Mouse (Mus musculus) monocyte, adult 5-6 weeks (primary cell): ENCODE results near the gene Itga2. TPM values are rescaled to one million over a fixed set of nuclear protein-coding genes. Genes with fewer than 3 reads are reported as not detected.

ENCODE experiments used
- ATAC-seq: fragments of 153-309, 156-312 bp; replicated peaks from 2 replicates; pipeline ENCODE4 v1.8.0; 2017; ENCODE audit warnings: mild to moderate bottlenecking; ENCODE audit not compliant: low TSS enrichment, insufficient number of reproducible peaks, severe bottlenecking, poor library complexity, low FRiP score
- total RNA-seq: library from RNA; stranded (forward); fragments of 200-1000, 200-491, 200-594 nt; gene quantifications from 3 replicates; pipeline ENCODE4 v1.2.3, GENCODE M21; 2017

Gene Itga2
- total RNA-seq: 29.4 to 103 TPM (median 30.9 TPM) in 3 replicates

GRCm38 (mm10) chr13:114931775-114932294, at the start of gene Itga2:
Gene Itga2, minus strand, starts transcription at chr13:114932100.
- peak; percentile 53; the same call in 1 of the 2 replicates for ATAC-seq

GRCm38 (mm10) chr13:114980831-114981419, 49.0 kb upstream of the Itga2 start:
- ATAC-seq: no peak

GRCm38 (mm10) chr13:114974484-114975042, 42.7 kb upstream of the Itga2 start:
- no peak for ATAC-seq

GRCm38 (mm10) chr13:114971905-114972304, 40.0 kb upstream of the Itga2 start:
- ATAC-seq: no peak

- ATAC-seq: peak; percentile 89
Observed at GRCm38 (mm10) chr13:114964233-114964632, 32.3 kb upstream of the Itga2 start.

- ATAC-seq: no peak
Observed at GRCm38 (mm10) chr13:114954516-114954915, 22.6 kb upstream of the Itga2 start.

GRCm38 (mm10) chr13:114933541-114933940, 1.6 kb upstream of the Itga2 start:
- no peak for ATAC-seq

- ATAC-seq: no peak
Observed at GRCm38 (mm10) chr13:114930996-114931649, 777 bp downstream of the Itga2 start.

GRCm38 (mm10) chr13:114924785-114925184, 7.1 kb downstream of the Itga2 start:
- ATAC-seq: no peak

- no peak for ATAC-seq
Observed at GRCm38 (mm10) chr13:114923331-114923730, 8.6 kb downstream of the Itga2 start.

- peak; percentile 74 for ATAC-seq
Observed at GRCm38 (mm10) chr13:114915767-114916166, 16.1 kb downstream of the Itga2 start.

GRCm38 (mm10) chr13:114914963-114915362, 16.9 kb downstream of the Itga2 start:
- ATAC-seq: no peak

- no peak for ATAC-seq
Observed at GRCm38 (mm10) chr13:114914559-114914958, 17.3 kb downstream of the Itga2 start.

- no peak for ATAC-seq
Observed at GRCm38 (mm10) chr13:114910629-114911028, 21.3 kb downstream of the Itga2 start.

GRCm38 (mm10) chr13:114909514-114909913, 22.4 kb downstream of the Itga2 start:
- peak; percentile 64 for ATAC-seq

GRCm38 (mm10) chr13:114907876-114908275, 24.0 kb downstream of the Itga2 start:
- ATAC-seq: 0 out of 2 replicates have a peak, but pooled peaks have one; percentile 51

- ATAC-seq: no peak
Observed at GRCm38 (mm10) chr13:114896751-114897386, 35.0 kb downstream of the Itga2 start.

- peak; percentile 59; the same call in 1 of the 2 replicates for ATAC-seq
Observed at GRCm38 (mm10) chr13:114895896-114896295, 36.0 kb downstream of the Itga2 start.

GRCm38 (mm10) chr13:114894718-114895117, 37.2 kb downstream of the Itga2 start:
- ATAC-seq: no peak
